Mouse (Mus musculus) gastrocnemius, postnatal 10 days (tissue): ENCODE data around the gene Hhat. TPM values are rescaled to one million over a fixed set of nuclear protein-coding genes. Genes with fewer than 3 reads are reported as not detected.

Source experiments
- DNase-seq: peaks from one replicate; pipeline ENCODE4 v3.0.0; 2021; ENCODE audit warnings: mixed read lengths
- total RNA-seq, 2 experiments: library from RNA; stranded (reverse); gene quantifications; 2 replicates each; pipeline ENCODE4 v1.2.3; 2021

The Hhat gene
- total RNA-seq, 2 experiments from 2014 or later, result 1.7 to 4.5 TPM

GRCm38 (mm10) chr1:192785046-192785961, 14.3 kb upstream of the Hhat start:
- DNase-seq, result no peak

GRCm38 (mm10) chr1:192784374-192784773, 13.4 kb upstream of the Hhat start:
- DNase-seq, result peak; percentile 44

- no peak for DNase-seq
These were observed 10.2 kb upstream of the Hhat start for GRCm38 (mm10) chr1:192781256-192781655.

- no peak for DNase-seq
These were observed 8.0 kb upstream of the Hhat start for GRCm38 (mm10) chr1:192778869-192779514.

GRCm38 (mm10) chr1:192778206-192778605, 7.2 kb upstream of the Hhat start:
- no peak for DNase-seq

GRCm38 (mm10) chr1:192770130-192770494, 911 bp downstream of the Hhat start:
- DNase-seq, result no peak

GRCm38 (mm10) chr1:192765531-192765930, 5.5 kb downstream of the Hhat start:
- no peak for DNase-seq

- no peak for DNase-seq
These were observed 6.5 kb downstream of the Hhat start for GRCm38 (mm10) chr1:192764547-192764946.

- DNase-seq, result no peak
These were observed 7.8 kb downstream of the Hhat start for GRCm38 (mm10) chr1:192762946-192763933.

- DNase-seq, result no peak
These were observed 14.3 kb downstream of the Hhat start for GRCm38 (mm10) chr1:192756674-192757073.

GRCm38 (mm10) chr1:192755685-192756606, 15.1 kb downstream of the Hhat start:
- no peak for DNase-seq

GRCm38 (mm10) chr1:192755246-192755645, 15.8 kb downstream of the Hhat start:
- no peak for DNase-seq

- DNase-seq, result no peak
These were observed 16.8 kb downstream of the Hhat start for GRCm38 (mm10) chr1:192754268-192754667.

- DNase-seq, result no peak
These were observed 18.1 kb downstream of the Hhat start for GRCm38 (mm10) chr1:192752659-192753601.

- DNase-seq, result no peak
These were observed 21.0 kb downstream of the Hhat start for GRCm38 (mm10) chr1:192750042-192750437.

GRCm38 (mm10) chr1:192749270-192750041, 21.6 kb downstream of the Hhat start:
- DNase-seq, result no peak

GRCm38 (mm10) chr1:192746201-192746600, 24.8 kb downstream of the Hhat start:
- DNase-seq, result no peak

- peak; percentile 41 for DNase-seq
These were observed 25.6 kb downstream of the Hhat start for GRCm38 (mm10) chr1:192745240-192746101.
